Mouse (Mus musculus) kidney, postnatal 0 days (tissue): ENCODE measurements around the gene Snapc4. TPM values are rescaled to one million over a fixed set of nuclear protein-coding genes. Genes with fewer than 3 reads are reported as not detected.

Experiments used
- ATAC-seq: fragments of 200-750 bp; cut with Nextera tagmentation; replicated peaks from 2 replicates; pipeline ENCODE4 v1.8.0; 2017; ENCODE audit warnings: low read depth, moderate number of reproducible peaks, moderate TSS enrichment, moderate library complexity; ENCODE audit not compliant: low FRiP score
- DNase-seq: peaks from one replicate; pipeline ENCODE4 v3.0.0-alpha.2; 2016; ENCODE audit warnings: low spot score
- H3K27ac ChIP-seq: fragments of 300-500 bp; sonication (generic); 2 replicates; pipeline ENCODE4 v1.5.1; 2014; ENCODE audit warnings: mild to moderate bottlenecking
- H3K27me3 ChIP-seq: fragments of 300-500 bp; sonication (generic); 2 replicates; pipeline ENCODE4 v1.6.1; 2014; ENCODE audit warnings: low read length, mixed read lengths; ENCODE audit not compliant: insufficient read depth
- H3K36me3 ChIP-seq: fragments of 300-500 bp; sonication (generic); 2 replicates; pipeline ENCODE4 v1.6.1; 2014; ENCODE audit warnings: low read length, mixed read lengths; ENCODE audit not compliant: insufficient read depth
- H3K4me1 ChIP-seq: fragments of 300-500 bp; sonication (generic); replicated peaks from 2 replicates; pipeline ENCODE4 v1.6.1; 2014; ENCODE audit warnings: antibody characterized with exemption, low read length, mixed read lengths; ENCODE audit not compliant: insufficient read depth
- H3K4me2 ChIP-seq: fragments of 300-500 bp; sonication (generic); 2 replicates; pipeline ENCODE4 v1.6.1; 2014; ENCODE audit warnings: mild to moderate bottlenecking, low read length, moderate library complexity, mixed read lengths
- H3K4me3 ChIP-seq: fragments of 300-500 bp; sonication (generic); replicated peaks from 2 replicates; pipeline ENCODE4 v1.5.1; 2014; ENCODE audit warnings: low read depth, low read length
- H3K9ac ChIP-seq: fragments of 300-500 bp; sonication (generic); 2 replicates; pipeline ENCODE4 v1.6.1; 2014; ENCODE audit warnings: low read depth, low read length
- H3K9me3 ChIP-seq: fragments of 300-500 bp; sonication (generic); replicated peaks from 2 replicates; pipeline ENCODE4 v1.6.1; 2016; ENCODE audit warnings: low read length, inconsistent platforms, mixed read lengths
- CTCF ChIP-seq: IDR thresholded peaks from 2 replicates; pipeline ENCODE4 v1.5.1; 2016; ENCODE audit warnings: antibody characterized with exemption, low read depth, mild to moderate bottlenecking, moderate library complexity
- WGBS: fragments of 180-500 bp; shearing (Covaris S2); extraction: QIAGEN DNeasy Blood & Tissue Kit; methylation state at CpG from one replicate; pipeline ENCODE4 v1.1.7; 2014; 5-methylcytosine and 5-hydroxymethylcytosine counted together
- polyA plus RNA-seq: library from polyadenylated mRNA; unstranded; fragments of >200 nt; fragmentation: Nextera tagmentation; extraction: Ambion mirVana; gene quantifications from 2 replicates; pipeline ENCODE4 v1.2.1, GENCODE M21; 2015

Gene Snapc4
- polyA plus RNA-seq, 1 experiment from 2014 or later: 14.6 TPM

DNA sequence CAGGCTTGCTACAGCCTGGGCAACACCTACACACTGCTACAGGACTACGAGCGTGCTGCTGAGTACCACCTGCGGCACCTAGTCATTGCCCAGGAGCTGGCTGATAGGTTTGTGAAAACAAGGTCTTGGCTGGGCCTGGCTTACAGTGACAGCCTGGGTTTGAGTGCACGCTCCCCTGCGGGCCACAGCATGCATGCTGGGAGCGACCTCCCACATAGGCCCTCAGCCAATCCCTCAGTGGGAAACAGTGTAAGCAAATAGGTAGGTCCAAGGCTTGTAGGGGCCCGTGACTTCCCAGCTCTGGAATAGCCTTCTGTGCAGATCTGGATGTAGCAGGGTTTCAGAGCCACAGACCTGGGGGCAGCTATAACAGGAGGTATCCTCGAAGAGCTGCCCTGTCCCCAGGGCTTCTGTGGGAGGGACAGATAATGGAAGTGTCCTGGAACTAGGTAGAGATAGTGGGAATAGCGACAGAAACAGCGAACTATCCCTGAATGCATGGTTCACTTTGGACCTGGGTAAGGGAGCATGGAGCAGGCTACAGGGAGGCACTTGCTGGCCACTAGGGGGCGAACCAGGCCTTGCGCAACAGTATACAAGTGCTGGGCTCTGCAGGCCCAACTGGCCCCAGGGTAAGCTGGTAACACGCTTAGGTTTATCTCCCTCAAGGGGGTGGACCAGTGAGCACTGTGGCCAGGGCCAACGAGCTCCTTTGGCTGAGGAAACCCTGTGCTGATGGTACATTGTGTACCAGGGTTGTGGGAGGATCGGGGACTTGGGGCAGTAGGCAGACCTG, 54.9 kb downstream of the Snapc4 start:
- H3K9me3 ChIP-seq: no peaks in the 10 kb centered on the region
- H3K27me3 ChIP-seq: no peaks in the 10 kb centered on the region
- no peak overlapping the region for H3K4me2 ChIP-seq
- no peak overlapping the region for H3K9ac ChIP-seq
- no peaks in the 10 kb centered on the region for H3K4me1 ChIP-seq
- peak; percentile 81 for ATAC-seq
- no peak overlapping the region for H3K4me3 ChIP-seq
- DNase-seq: peak; percentile 88
- H3K27ac ChIP-seq: no peak overlapping the region
- peak; percentile 93 for TF ChIP-seq CTCF
- H3K36me3 ChIP-seq: peaks cover 52% of the 10 kb centered on the region
- 68% methylated on average over 15 of the region's 15 CpGs for WGBS

DNA sequence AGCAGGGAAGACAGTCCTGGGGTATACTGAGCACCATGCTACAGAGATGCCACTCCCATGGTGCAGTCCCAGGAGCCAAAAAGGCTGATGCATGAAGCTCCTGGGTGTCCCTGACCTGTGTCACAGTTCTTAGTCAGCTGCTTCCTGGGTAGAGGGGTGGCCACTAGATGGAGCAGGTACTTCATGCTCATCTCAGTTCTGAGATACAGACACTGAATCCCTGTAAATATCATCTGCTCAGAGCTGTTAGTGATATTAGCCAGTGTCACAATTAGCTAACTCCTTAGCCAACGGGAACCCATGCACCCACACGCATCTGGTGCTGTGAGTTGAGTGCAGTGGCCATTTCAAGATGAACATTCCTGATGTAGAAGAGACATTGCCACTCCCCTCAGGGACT, 55.5 kb downstream of the Snapc4 start:
- H3K9me3 ChIP-seq: no peaks in the 10 kb centered on the region
- whole genome bisulfite sequencing: 72% methylated on average over 2 of the region's 2 CpGs
- no peak overlapping the region for H3K27ac ChIP-seq
- H3K4me2 ChIP-seq: no peak overlapping the region
- H3K36me3 ChIP-seq: peaks cover 47% of the 10 kb centered on the region
- ATAC-seq: no peak
- no peaks in the 10 kb centered on the region for H3K4me1 ChIP-seq
- H3K9ac ChIP-seq: no peak overlapping the region
- no peaks in the 10 kb centered on the region for H3K27me3 ChIP-seq
- TF ChIP-seq CTCF: peak; percentile 63
- H3K4me3 ChIP-seq: no peak overlapping the region
- no peak for DNase-seq

DNA sequence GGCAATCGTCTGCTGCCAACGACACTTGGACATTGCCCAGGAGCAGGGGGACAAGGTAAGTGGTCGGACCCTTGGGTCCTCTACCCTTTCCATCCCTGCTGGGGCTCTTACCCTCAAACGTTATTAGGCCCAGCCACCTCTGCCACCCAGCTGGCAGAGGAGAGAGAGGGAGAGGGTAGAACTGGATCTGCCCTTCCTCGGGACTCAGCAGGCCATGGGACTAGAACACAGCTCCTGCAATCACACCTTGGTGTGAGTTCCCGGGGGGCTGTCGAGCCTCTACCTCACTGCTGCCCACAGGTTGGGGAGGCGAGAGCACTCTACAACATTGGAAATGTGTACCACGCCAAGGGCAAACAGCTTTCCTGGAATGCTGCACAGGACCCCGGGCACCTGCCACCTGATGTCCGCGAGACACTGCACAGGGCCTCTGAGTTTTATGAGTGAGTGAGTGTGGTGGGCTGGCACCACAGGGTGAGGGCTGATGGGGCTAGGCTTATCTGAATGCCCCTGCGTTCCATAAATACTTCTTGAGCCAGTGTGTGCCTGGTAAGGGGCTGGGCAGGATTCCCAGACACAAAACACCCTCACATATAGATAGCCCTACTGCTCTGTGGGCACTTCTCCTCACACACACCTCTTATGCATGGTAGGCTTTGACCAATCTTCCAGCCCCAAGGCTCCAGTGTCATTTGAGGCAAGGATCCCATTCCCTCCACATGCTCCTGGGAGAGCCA, 56.7 kb downstream of the Snapc4 start:
- TF ChIP-seq CTCF: no peak
- no peak overlapping the region for H3K27ac ChIP-seq
- no peak overlapping the region for H3K9ac ChIP-seq
- 89% methylated on average over 13 of the region's 13 CpGs for WGBS
- no peaks in the 10 kb centered on the region for H3K27me3 ChIP-seq
- no peaks in the 10 kb centered on the region for H3K9me3 ChIP-seq
- H3K4me1 ChIP-seq: no peaks in the 10 kb centered on the region
- H3K4me2 ChIP-seq: no peak overlapping the region
- DNase-seq (no peak), ATAC-seq (no peak)
- peaks cover 46% of the 10 kb centered on the region for H3K36me3 ChIP-seq
- no peak overlapping the region for H3K4me3 ChIP-seq

- H3K36me3 ChIP-seq: peaks cover 27% of the 10 kb centered on the region
- H3K27me3 ChIP-seq: no peaks in the 10 kb centered on the region
- no peak overlapping the region for H3K4me3 ChIP-seq
- DNase-seq (no peak), ATAC-seq (no peak)
- no peak overlapping the region for H3K4me2 ChIP-seq
- no peak overlapping the region for H3K27ac ChIP-seq
- no peak for TF ChIP-seq CTCF
- H3K4me1 ChIP-seq: 0 out of 2 replicates have a peak, but pooled peaks cover 10% of the 10 kb centered on the region
- H3K9me3 ChIP-seq: no peaks in the 10 kb centered on the region
- WGBS: 84% methylated on average over 14 of the region's 14 CpGs
- no peak overlapping the region for H3K9ac ChIP-seq
These were observed 59.9 kb downstream of the Snapc4 start for GRCm38 (mm10) chr2:26320245-26321185.

GRCm38 (mm10) chr2:26319519-26320244, 60.8 kb downstream of the Snapc4 start:
- no peak overlapping the region for H3K4me3 ChIP-seq
- no peaks in the 10 kb centered on the region for H3K27me3 ChIP-seq
- no peaks in the 10 kb centered on the region for H3K9me3 ChIP-seq
- H3K27ac ChIP-seq: no peak overlapping the region
- H3K4me2 ChIP-seq: no peak overlapping the region
- H3K9ac ChIP-seq: no peak overlapping the region
- DNase-seq: no peak
- 0 out of 2 replicates have a peak, but pooled peaks cover 13% of the 10 kb centered on the region for H3K4me1 ChIP-seq
- H3K36me3 ChIP-seq: peaks cover 19% of the 10 kb centered on the region
- no peak for ATAC-seq
- WGBS: 84% methylated on average over 13 of the region's 13 CpGs
- TF ChIP-seq CTCF: no peak
